Mouse (Mus musculus) stomach, embryonic 15.5 days (tissue): ENCODE measurements around the gene Npc2. TPM values are rescaled to one million over a fixed set of nuclear protein-coding genes. Genes with fewer than 3 reads are reported as not detected.

Source experiments
- ATAC-seq: fragments of 200-750 bp; cut with Nextera tagmentation; 2 replicates; pipeline ENCODE4 v1.8.0; 2017; ENCODE audit warnings: low read depth, moderate number of reproducible peaks, moderate TSS enrichment; ENCODE audit not compliant: insufficient read depth, low FRiP score
- H3K27ac ChIP-seq: fragments of 300-500 bp; sonication (generic); 2 replicates; pipeline ENCODE4 v1.5.1; 2015; ENCODE audit warnings: mild to moderate bottlenecking, inconsistent platforms
- H3K27me3 ChIP-seq: fragments of 300-500 bp; sonication (generic); replicated peaks from 2 replicates; pipeline ENCODE4 v1.6.1; 2015; ENCODE audit warnings: inconsistent platforms
- H3K36me3 ChIP-seq: fragments of 300-500 bp; sonication (generic); 2 replicates; pipeline ENCODE4 v1.6.1; 2015; ENCODE audit warnings: inconsistent platforms
- H3K4me1 ChIP-seq: fragments of 300-500 bp; sonication (generic); 2 replicates; pipeline ENCODE4 v1.6.1; 2015; ENCODE audit warnings: inconsistent platforms
- H3K4me2 ChIP-seq: fragments of 300-500 bp; sonication (generic); 2 replicates; pipeline ENCODE4 v1.6.1; 2015; ENCODE audit warnings: mild to moderate bottlenecking, inconsistent platforms
- H3K4me3 ChIP-seq: fragments of 300-500 bp; sonication (generic); replicated peaks from 2 replicates; pipeline ENCODE4 v1.5.1; 2015; ENCODE audit warnings: inconsistent platforms
- H3K9ac ChIP-seq: fragments of 300-500 bp; sonication (generic); 2 replicates; pipeline ENCODE4 v1.6.1; 2015; ENCODE audit warnings: inconsistent platforms
- H3K9me3 ChIP-seq: fragments of 300-500 bp; sonication (generic); 2 replicates; pipeline ENCODE4 v1.6.1; 2016; ENCODE audit warnings: inconsistent platforms
- WGBS: fragments of 180-500 bp; shearing (Covaris S2); methylation state at CpG from one replicate; pipeline ENCODE4 v1.1.7; 2015; 5-methylcytosine and 5-hydroxymethylcytosine counted together
- polyA plus RNA-seq: library from polyadenylated mRNA; unstranded; fragments of >200 nt; fragmentation: Nextera tagmentation; extraction: Ambion mirVana; gene quantifications from 2 replicates; pipeline ENCODE4 v1.2.1, GENCODE M21; 2015

Gene Npc2
- polyA plus RNA-seq: 62.1 and 67.8 TPM in 2 replicates

DNA sequence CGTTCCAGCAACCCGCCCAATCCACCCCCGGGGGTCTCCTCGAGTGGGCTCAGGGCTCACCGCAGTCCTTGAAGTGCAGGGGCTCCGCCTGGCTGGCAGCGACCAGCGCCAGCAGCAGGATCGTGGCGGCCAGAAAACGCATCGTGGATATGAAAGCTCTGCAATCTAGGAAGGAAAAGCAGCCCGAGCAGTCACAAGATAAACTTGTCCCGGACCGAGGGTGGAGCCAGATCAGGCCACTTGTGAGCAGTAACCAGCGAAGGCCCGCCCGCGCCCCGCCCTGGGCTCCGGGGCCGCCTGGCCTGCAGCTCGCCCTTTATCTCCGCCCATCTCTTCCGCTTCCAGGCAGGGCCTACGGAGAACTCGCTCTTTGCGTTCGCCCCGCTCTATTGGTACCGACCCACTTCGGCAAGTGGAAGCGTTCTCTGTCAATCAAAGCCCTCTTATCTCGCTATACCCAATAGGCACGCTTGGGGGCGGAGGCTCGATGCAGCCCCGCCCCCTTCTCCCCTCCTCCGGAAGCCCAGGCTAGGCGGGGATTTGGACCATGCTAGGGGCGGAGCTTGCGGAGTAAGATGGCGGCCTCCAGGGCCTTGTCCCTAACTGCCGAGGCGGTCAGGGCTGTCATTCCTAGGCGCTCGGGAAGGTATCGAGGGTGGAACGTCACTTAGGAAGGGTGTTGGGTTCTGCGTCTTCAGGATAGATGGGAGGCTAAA lies at the start of gene Npc2, which contains the start of gene Isca2:
Gene Npc2 (minus strand): TSS at position 427 of the 716 bp plus-strand sequence.
Gene Isca2 (plus strand): TSS at position 526 of the 716 bp plus-strand sequence.
- H3K4me1 ChIP-seq: peaks cover 17% of the 10 kb centered on the region
- no peaks in the 10 kb centered on the region for H3K36me3 ChIP-seq
- ATAC-seq: peak; percentile 99
- H3K27me3 ChIP-seq: no peaks in the 10 kb centered on the region
- H3K9me3 ChIP-seq: no peaks in the 10 kb centered on the region
- H3K9ac ChIP-seq: peak within 1 kb of the TSS; percentile 78
- H3K27ac ChIP-seq: peak within 1 kb of the TSS; percentile 99
- WGBS: under 1% methylated on average over 50 of the region's 50 CpGs
- peak within 1 kb of the TSS; percentile 80 for H3K4me3 ChIP-seq
- H3K4me2 ChIP-seq: peak within 1 kb of the TSS; percentile 78

DNA sequence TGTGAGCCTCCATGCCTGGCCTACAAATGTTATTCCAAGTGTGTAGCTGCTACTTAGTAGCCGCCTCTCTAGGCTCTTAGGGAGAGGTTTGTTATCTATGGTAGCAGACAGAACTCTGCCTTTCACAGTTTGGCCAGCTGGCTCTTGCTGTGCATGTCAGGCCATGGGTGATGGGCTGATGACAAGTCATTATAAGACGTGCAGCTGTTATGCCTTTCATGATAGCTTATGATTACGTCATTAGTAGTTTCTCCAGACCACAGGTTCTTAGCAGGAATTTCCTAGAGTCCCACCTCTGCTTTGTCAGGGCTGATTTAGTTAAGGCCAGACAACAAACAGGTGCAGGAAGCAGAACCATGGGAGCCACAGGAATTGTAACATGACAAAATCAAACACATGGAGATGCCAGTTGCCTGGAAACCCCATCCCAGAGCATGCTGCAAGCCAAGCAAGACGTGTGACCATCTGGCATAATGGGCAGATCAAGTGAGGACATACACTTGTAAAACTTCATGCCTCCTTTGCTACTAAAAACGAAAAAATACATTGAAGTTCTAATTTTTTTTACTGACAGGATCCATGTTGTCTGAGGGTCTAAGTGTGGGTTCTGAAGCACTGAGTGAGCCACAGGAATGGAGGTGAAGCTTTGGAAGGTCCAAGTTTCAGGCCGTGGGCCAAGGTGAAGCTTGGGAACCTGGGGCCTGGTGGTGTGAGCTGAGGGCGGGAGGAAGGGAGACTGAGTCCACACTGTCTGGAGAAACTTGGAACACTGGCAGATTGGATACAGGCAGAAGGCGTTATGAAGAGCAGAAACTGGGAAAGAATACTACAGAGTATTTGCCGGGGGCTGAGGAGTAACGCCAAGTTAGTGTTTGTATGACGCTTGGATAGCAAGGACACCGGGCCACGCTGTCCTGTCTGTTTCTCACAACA lies 46.5 kb upstream of the Npc2 start:
- H3K4me2 ChIP-seq: no peak overlapping the region
- H3K9me3 ChIP-seq: no peaks in the 10 kb centered on the region
- H3K4me3 ChIP-seq: no peak overlapping the region
- no peaks in the 10 kb centered on the region for H3K27me3 ChIP-seq
- WGBS: 83% methylated on average over 13 of the region's 13 CpGs
- H3K27ac ChIP-seq: no peak overlapping the region
- no peaks in the 10 kb centered on the region for H3K4me1 ChIP-seq
- H3K9ac ChIP-seq: no peak overlapping the region
- H3K36me3 ChIP-seq: no peaks in the 10 kb centered on the region
- ATAC-seq: peak; percentile 83; the same call in 1 of the 2 replicates

DNA sequence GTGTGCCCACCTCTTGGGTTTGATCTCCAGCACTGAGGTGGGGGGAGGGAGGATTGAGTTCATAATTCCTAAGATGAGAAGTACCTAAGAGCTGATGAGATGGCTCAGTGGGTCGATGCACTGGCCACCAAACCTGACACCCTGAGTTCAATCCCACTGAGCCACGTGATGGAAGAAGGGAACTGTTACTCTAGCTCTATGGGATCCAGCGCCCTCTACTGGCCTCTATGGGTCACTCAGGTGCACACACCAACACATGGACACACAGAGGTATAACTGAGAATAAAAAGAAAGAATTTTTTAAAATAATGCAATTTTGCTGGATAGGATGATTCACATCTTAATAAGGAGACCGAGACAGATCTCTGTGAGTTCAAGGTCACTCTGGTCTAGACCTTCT lies 45.5 kb upstream of the Npc2 start:
- H3K4me2 ChIP-seq: no peak overlapping the region
- ATAC-seq: no peak
- no peaks in the 10 kb centered on the region for H3K36me3 ChIP-seq
- no peak overlapping the region for H3K4me3 ChIP-seq
- WGBS: 64% methylated on average over 4 of the region's 4 CpGs
- no peaks in the 10 kb centered on the region for H3K27me3 ChIP-seq
- no peaks in the 10 kb centered on the region for H3K4me1 ChIP-seq
- H3K27ac ChIP-seq: no peak overlapping the region
- no peaks in the 10 kb centered on the region for H3K9me3 ChIP-seq
- H3K9ac ChIP-seq: no peak overlapping the region

- WGBS: 47% methylated on average over 3 of the region's 3 CpGs
- Histone ChIP-seq H3K27ac (0 out of 2 replicates have a peak overlapping the region, but pooled peaks have one; percentile 26), H3K4me3 (no peak overlapping the region), H3K9me3 (no peaks in the 10 kb centered on the region), H3K27me3 (no peaks in the 10 kb centered on the region), H3K36me3 (no peaks in the 10 kb centered on the region), H3K9ac (no peak overlapping the region), H3K4me2 (no peak overlapping the region), H3K4me1 (no peaks in the 10 kb centered on the region)
- peak; percentile 80 for ATAC-seq
Observed at GRCm38 (mm10) chr12:84814663-84815325, 41.8 kb upstream of the Npc2 start.

GRCm38 (mm10) chr12:84813773-84814172 lies 40.8 kb upstream of the Npc2 start:
- Histone ChIP-seq H3K36me3 (no peaks in the 10 kb centered on the region), H3K9ac (no peak overlapping the region), H3K27ac (no peak overlapping the region), H3K27me3 (no peaks in the 10 kb centered on the region), H3K4me2 (no peak overlapping the region), H3K4me3 (no peak overlapping the region), H3K9me3 (no peaks in the 10 kb centered on the region), H3K4me1 (no peaks in the 10 kb centered on the region)
- 47% methylated on average over 7 of the region's 7 CpGs for WGBS
- ATAC-seq: no peak

- no peak for ATAC-seq
- H3K9ac ChIP-seq: no peak overlapping the region
- no peaks in the 10 kb centered on the region for H3K27me3 ChIP-seq
- no peak overlapping the region for H3K27ac ChIP-seq
- H3K36me3 ChIP-seq: no peaks in the 10 kb centered on the region
- 55% methylated on average over 3 of the region's 3 CpGs for WGBS
- H3K9me3 ChIP-seq: no peaks in the 10 kb centered on the region
- H3K4me2 ChIP-seq: no peak overlapping the region
- H3K4me1 ChIP-seq: no peaks in the 10 kb centered on the region
- no peak overlapping the region for H3K4me3 ChIP-seq
Observed at GRCm38 (mm10) chr12:84812004-84812403, 39.1 kb upstream of the Npc2 start.

DNA sequence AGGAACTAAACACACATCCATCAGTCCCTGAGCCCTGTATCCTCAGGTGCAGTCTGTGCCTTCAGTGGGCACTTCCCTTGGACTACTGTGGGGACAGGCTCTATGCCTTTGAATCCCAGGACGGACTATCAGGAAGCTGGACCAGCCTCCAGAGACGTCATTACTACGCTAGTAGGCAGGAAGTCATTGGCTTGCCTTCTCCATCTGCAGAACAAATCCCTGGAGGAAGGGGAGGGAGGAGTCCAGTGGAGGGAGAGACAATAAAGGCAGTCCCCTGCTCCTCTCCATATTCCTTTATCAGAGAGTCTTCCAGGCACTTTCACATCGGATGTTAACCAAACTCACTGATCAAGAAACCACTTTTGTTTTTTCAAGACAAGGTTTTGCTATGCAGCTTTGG lies 38.6 kb upstream of the Npc2 start:
- Histone ChIP-seq H3K9ac (no peak overlapping the region), H3K27me3 (no peaks in the 10 kb centered on the region), H3K4me1 (no peaks in the 10 kb centered on the region), H3K36me3 (no peaks in the 10 kb centered on the region), H3K27ac (no peak overlapping the region), H3K4me3 (no peak overlapping the region), H3K4me2 (no peak overlapping the region), H3K9me3 (no peaks in the 10 kb centered on the region)
- ATAC-seq: no peak
- WGBS: 57% methylated on average over 4 of the region's 4 CpGs

GRCm38 (mm10) chr12:84810810-84811209 lies 37.9 kb upstream of the Npc2 start:
- 76% methylated on average over 1 of the region's 1 CpGs for WGBS
- no peaks in the 10 kb centered on the region for H3K27me3 ChIP-seq
- ATAC-seq: no peak
- no peak overlapping the region for H3K4me3 ChIP-seq
- no peak overlapping the region for H3K9ac ChIP-seq
- H3K9me3 ChIP-seq: no peaks in the 10 kb centered on the region
- H3K36me3 ChIP-seq: no peaks in the 10 kb centered on the region
- H3K27ac ChIP-seq: no peak overlapping the region
- H3K4me1 ChIP-seq: 0 out of 2 replicates have a peak, but pooled peaks cover 3% of the 10 kb centered on the region
- no peak overlapping the region for H3K4me2 ChIP-seq

GRCm38 (mm10) chr12:84809033-84809432 lies 36.1 kb upstream of the Npc2 start:
- H3K27ac ChIP-seq: no peak overlapping the region
- H3K36me3 ChIP-seq: no peaks in the 10 kb centered on the region
- 72% methylated on average over 6 of the region's 6 CpGs for WGBS
- H3K4me3 ChIP-seq: no peak overlapping the region
- H3K9me3 ChIP-seq: no peaks in the 10 kb centered on the region
- H3K4me1 ChIP-seq: peaks cover 13% of the 10 kb centered on the region; the same call in 1 of the 2 replicates
- no peak for ATAC-seq
- H3K4me2 ChIP-seq: no peak overlapping the region
- no peaks in the 10 kb centered on the region for H3K27me3 ChIP-seq
- no peak overlapping the region for H3K9ac ChIP-seq

DNA sequence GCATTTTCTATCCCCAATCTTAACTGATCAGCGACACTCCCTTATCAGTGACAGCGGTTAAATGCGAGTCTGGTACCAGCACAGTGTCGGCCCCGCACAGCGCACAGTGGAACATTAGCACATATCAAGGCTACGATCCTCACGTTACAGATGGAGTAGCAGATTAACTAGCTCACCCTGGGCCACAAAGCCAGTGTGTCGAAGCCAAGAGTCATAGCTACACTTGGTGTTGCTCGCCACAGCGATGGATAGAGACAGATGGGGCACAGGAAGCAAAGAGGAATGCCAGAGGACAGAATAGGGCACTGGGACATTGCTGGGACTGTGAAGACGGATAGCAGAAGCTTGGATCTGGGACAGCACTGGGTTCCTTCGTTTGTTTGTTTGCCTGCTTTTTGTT lies 34.4 kb upstream of the Npc2 start:
- H3K9me3 ChIP-seq: no peaks in the 10 kb centered on the region
- H3K4me1 ChIP-seq: peaks cover 13% of the 10 kb centered on the region; the same call in 1 of the 2 replicates
- WGBS: 71% methylated on average over 13 of the region's 13 CpGs

DNA sequence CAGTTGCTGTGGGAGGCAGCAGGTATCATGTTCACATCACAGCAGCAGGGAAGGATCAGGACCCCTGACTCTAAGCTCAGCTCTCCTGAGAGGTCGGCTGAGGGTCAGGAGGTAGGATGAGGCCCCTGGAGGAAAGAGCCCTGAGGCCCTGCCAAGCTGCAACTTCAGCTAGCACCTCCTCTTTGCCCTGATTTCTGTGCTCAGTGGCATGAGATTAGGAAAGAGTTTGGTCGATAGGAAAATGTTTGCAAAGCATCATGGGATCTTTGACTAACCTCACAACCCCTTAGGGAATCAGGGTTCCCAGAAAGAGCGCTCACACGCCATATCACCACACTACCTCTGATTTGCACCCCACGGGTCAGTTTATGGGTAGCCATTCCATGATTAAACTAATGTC lies 33.8 kb upstream of the Npc2 start:
- no peak for ATAC-seq
- no peak overlapping the region for H3K9ac ChIP-seq
- no peak overlapping the region for H3K4me3 ChIP-seq
- no peaks in the 10 kb centered on the region for H3K27me3 ChIP-seq
- H3K4me2 ChIP-seq: no peak overlapping the region
- no peaks in the 10 kb centered on the region for H3K9me3 ChIP-seq
- WGBS: 44% methylated on average over 5 of the region's 5 CpGs
- H3K4me1 ChIP-seq: peaks cover 13% of the 10 kb centered on the region; the same call in 1 of the 2 replicates
- H3K27ac ChIP-seq: no peak overlapping the region
- no peaks in the 10 kb centered on the region for H3K36me3 ChIP-seq

More for the DNA sequence above, 34.4 kb upstream of the Npc2 start:
- no peak overlapping the region for H3K9ac ChIP-seq
- no peak overlapping the region for H3K4me2 ChIP-seq
- H3K27ac ChIP-seq: no peak overlapping the region
- no peak overlapping the region for H3K4me3 ChIP-seq
- no peaks in the 10 kb centered on the region for H3K27me3 ChIP-seq
- H3K36me3 ChIP-seq: no peaks in the 10 kb centered on the region
- no peak for ATAC-seq
